Mouse (Mus musculus) myocyte (in vitro differentiated cells): ENCODE measurements at regions not wholly inside any gene's neighbourhood (a gene's known extent, or its start where the extent isn't known, plus 50 kb on each side); places are given as distances from the start of the nearest gene placed in this dataset.

ENCODE experiments used
- H3K27me3 ChIP-seq: one replicate; pipeline ENCODE4 v1.6.1; 2011; ENCODE audit not compliant: control insufficient read depth, insufficient read depth, insufficient read length
- H3K36me3 ChIP-seq: one replicate; pipeline ENCODE4 v1.6.1; 2011; ENCODE audit not compliant: control insufficient read depth, insufficient read depth
- H3K4me2 ChIP-seq: one replicate; pipeline ENCODE4 v1.6.1; 2011; ENCODE audit warnings: low read depth, control low read depth
- H3K4me3 ChIP-seq: one replicate; pipeline ENCODE4 v1.5.1; 2011; ENCODE audit warnings: mild to moderate bottlenecking, control low read depth, moderate library complexity
- H3K79me2 ChIP-seq: one replicate; pipeline ENCODE4 v1.6.1; 2011; ENCODE audit not compliant: control insufficient read depth, insufficient read depth
- H3ac ChIP-seq: one replicate; pipeline ENCODE4 v1.6.1; 2011; ENCODE audit not compliant: control insufficient read depth, insufficient read length
- CEBPB ChIP-seq: IDR thresholded peaks from 2 replicates; pipeline ENCODE4 v1.6.1; 2011; ENCODE audit warnings: mild to moderate bottlenecking, moderate library complexity; ENCODE audit not compliant: poor library complexity, insufficient read depth, severe bottlenecking
- E2F4 ChIP-seq: IDR thresholded peaks from one replicate; pipeline ENCODE4 v1.6.1; 2011; ENCODE audit warnings: mild to moderate bottlenecking, control low read depth, moderate library complexity; ENCODE audit not compliant: insufficient read depth
- MAX ChIP-seq: IDR thresholded peaks from one replicate; pipeline ENCODE4 v1.6.1; 2011; ENCODE audit warnings: low read depth, mild to moderate bottlenecking, control low read depth
- MYOD1 ChIP-seq, 3 experiments: IDR thresholded peaks; one replicate each; pipeline ENCODE4 v1.6.1; 2011; ENCODE audit warnings: control low read depth in 2 of 3, low read depth in 2 of 3, mild to moderate bottlenecking in 2 of 3, moderate library complexity in 1 of 3; ENCODE audit not compliant: insufficient read length in 2 of 3, control insufficient read depth in 1 of 3
- MYOG ChIP-seq, 3 experiments: IDR thresholded peaks; one replicate each; pipeline ENCODE4 v1.6.1; 2011; ENCODE audit warnings: control low read depth in 2 of 3, low read depth in 2 of 3, mild to moderate bottlenecking in 2 of 3; ENCODE audit not compliant: insufficient read length in 2 of 3, control insufficient read depth in 1 of 3, insufficient read depth in 1 of 3
- POLR2A ChIP-seq: IDR thresholded peaks from one replicate; pipeline ENCODE4 v1.6.1; 2011; ENCODE audit warnings: low read depth, mild to moderate bottlenecking, control low read depth, moderate library complexity; ENCODE audit not compliant: insufficient read length
- POLR2AphosphoS2 ChIP-seq: IDR thresholded peaks from one replicate; pipeline ENCODE4 v1.6.1; 2011; ENCODE audit warnings: low read depth, control low read depth; ENCODE audit not compliant: insufficient read length
- REST ChIP-seq: IDR thresholded peaks from one replicate; pipeline ENCODE4 v1.6.1; 2011; ENCODE audit warnings: mild to moderate bottlenecking, control low read depth, moderate library complexity; ENCODE audit not compliant: insufficient read depth, insufficient read length
- SRF ChIP-seq: IDR thresholded peaks from one replicate; pipeline ENCODE4 v1.6.1; 2011; ENCODE audit warnings: low read depth; ENCODE audit not compliant: control insufficient read depth, insufficient read length
- TCF12 ChIP-seq: IDR thresholded peaks from one replicate; pipeline ENCODE4 v1.6.1; 2011; ENCODE audit warnings: mild to moderate bottlenecking, control low read depth; ENCODE audit not compliant: poor library complexity, insufficient read depth, severe bottlenecking
- TCF3 ChIP-seq: IDR thresholded peaks from one replicate; pipeline ENCODE4 v1.6.1; 2011; ENCODE audit warnings: low read depth, control low read depth; ENCODE audit not compliant: insufficient read length
- USF1 ChIP-seq: IDR thresholded peaks from one replicate; pipeline ENCODE4 v1.6.1; 2011; ENCODE audit warnings: low read depth, mild to moderate bottlenecking, control low read depth, moderate library complexity

GRCm38 (mm10) chr4:93986189-93986588, 570.2 kb upstream of the Gm10306 start:
- TF ChIP-seq TCF12 (no peak), REST (no peak), MYOG (IDR thresholded peaks at IDR 0.05; ENCODE audit: control insufficient read depth in 1 of 3, insufficient read depth in 1 of 3, insufficient read length in 2 of 3, low read depth in 2 of 3) (no peak), TCF3 (no peak), E2F4 (no peak), MYOD1 (IDR thresholded peaks at IDR 0.05; ENCODE audit: control insufficient read depth in 1 of 3, insufficient read length in 2 of 3, low read depth in 2 of 3) (no peak), CEBPB (no peak)

GRCm38 (mm10) chr4:93990273-93990869, 566.0 kb upstream of the Gm10306 start:
- peak; percentile 84 for TF ChIP-seq CEBPB
- no peak for TF ChIP-seq TCF3
- no peak for TF ChIP-seq TCF12
- no peak for TF ChIP-seq POLR2A
- H3K79me2 ChIP-seq = no peaks in the 10 kb centered on the region
- H3K27me3 ChIP-seq = no peaks in the 10 kb centered on the region

More at GRCm38 (mm10) chr4:93986189-93986588, 570.2 kb upstream of the Gm10306 start:
- no peak overlapping the region for H3K4me2 ChIP-seq
- H3ac ChIP-seq = no peak overlapping the region
- H3K36me3 ChIP-seq = no peaks in the 10 kb centered on the region
- no peak overlapping the region for H3K4me3 ChIP-seq
- H3K79me2 ChIP-seq = no peaks in the 10 kb centered on the region
- H3K27me3 ChIP-seq = no peaks in the 10 kb centered on the region

GRCm38 (mm10) chr4:94005818-94006217, 550.5 kb upstream of the Gm10306 start:
- Histone ChIP-seq H3K4me3 (no peak overlapping the region), H3K4me2 (no peak overlapping the region), H3K79me2 (no peaks in the 10 kb centered on the region), H3K36me3 (no peaks in the 10 kb centered on the region), H3ac (no peak overlapping the region), H3K27me3 (no peaks in the 10 kb centered on the region)
- no peak for TF ChIP-seq MAX
- no peak for TF ChIP-seq POLR2A
- TF ChIP-seq E2F4 = no peak
- TF ChIP-seq CEBPB = no peak
- TF ChIP-seq SRF = no peak
- no peak for TF ChIP-seq USF1
- no peak for TF ChIP-seq POLR2AphosphoS2
- no peak for TF ChIP-seq MYOG (IDR thresholded peaks at IDR 0.05; ENCODE audit: control insufficient read depth in 1 of 3, insufficient read depth in 1 of 3, insufficient read length in 2 of 3, low read depth in 2 of 3)
- TF ChIP-seq MYOD1 (IDR thresholded peaks at IDR 0.05; ENCODE audit: control insufficient read depth in 1 of 3, insufficient read length in 2 of 3, low read depth in 2 of 3) = no peak
- TF ChIP-seq REST = no peak
- TF ChIP-seq TCF12 = no peak

More at GRCm38 (mm10) chr4:93990273-93990869, 566.0 kb upstream of the Gm10306 start:
- Histone ChIP-seq H3K4me3 (no peak overlapping the region), H3ac (no peak overlapping the region), H3K4me2 (peak overlapping the region; percentile 21), H3K36me3 (no peaks in the 10 kb centered on the region)

GRCm38 (mm10) chr4:94007088-94007768, 549.1 kb upstream of the Gm10306 start:
- H3ac ChIP-seq = no peak overlapping the region
- H3K4me3 ChIP-seq = no peak overlapping the region
- H3K4me2 ChIP-seq = peak overlapping the region; percentile 42
- no peak for TF ChIP-seq REST
- no peak for TF ChIP-seq USF1
- no peak for TF ChIP-seq POLR2A
- TF ChIP-seq MYOG (IDR thresholded peaks at IDR 0.05; ENCODE audit: control insufficient read depth in 1 of 3, insufficient read depth in 1 of 3, insufficient read length in 2 of 3, low read depth in 2 of 3) = no peak
- no peak for TF ChIP-seq SRF
- no peak for TF ChIP-seq TCF12
- TF ChIP-seq E2F4 = no peak
- TF ChIP-seq MYOD1 (IDR thresholded peaks at IDR 0.05; ENCODE audit: control insufficient read depth in 1 of 3, insufficient read length in 2 of 3, low read depth in 2 of 3) = no peak
- no peak for TF ChIP-seq POLR2AphosphoS2
- no peak for TF ChIP-seq CEBPB
- no peak for TF ChIP-seq TCF3
- no peak for TF ChIP-seq MAX
- H3K36me3 ChIP-seq = no peaks in the 10 kb centered on the region
- H3K27me3 ChIP-seq = no peaks in the 10 kb centered on the region
- no peaks in the 10 kb centered on the region for H3K79me2 ChIP-seq

- H3K27me3 ChIP-seq = no peaks in the 10 kb centered on the region
- H3K4me2 ChIP-seq = no peak overlapping the region
- H3ac ChIP-seq = no peak overlapping the region
- no peak overlapping the region for H3K4me3 ChIP-seq
- no peaks in the 10 kb centered on the region for H3K79me2 ChIP-seq
- TF ChIP-seq TCF3 = no peak
- H3K36me3 ChIP-seq = no peaks in the 10 kb centered on the region
Observed at GRCm38 (mm10) chr4:94015713-94016112, 540.6 kb upstream of the Gm10306 start.
